Mouse (Mus musculus) myocyte (in vitro differentiated cells): ENCODE data around the gene Foxc2. TPM values are rescaled to one million over a fixed set of nuclear protein-coding genes. Genes with fewer than 3 reads are reported as not detected.
A peak's percentile ranks its signal among the peaks of the same experiment; 100 is the strongest.
"Not testable (repeated sequence)": the region's sequence is repeated elsewhere in the genome, so short reads cannot be mapped to it uniquely, and the experiment has no call there.

ENCODE experiments used
- H3K27me3 ChIP-seq: one replicate; pipeline ENCODE4 v1.6.1; 2011; ENCODE audit not compliant: control insufficient read depth, insufficient read depth, insufficient read length
- H3K36me3 ChIP-seq: one replicate; pipeline ENCODE4 v1.6.1; 2011; ENCODE audit not compliant: control insufficient read depth, insufficient read depth
- H3K4me2 ChIP-seq: one replicate; pipeline ENCODE4 v1.6.1; 2011; ENCODE audit warnings: low read depth, control low read depth
- H3K4me3 ChIP-seq: one replicate; pipeline ENCODE4 v1.5.1; 2011; ENCODE audit warnings: mild to moderate bottlenecking, control low read depth, moderate library complexity
- H3K79me2 ChIP-seq: one replicate; pipeline ENCODE4 v1.6.1; 2011; ENCODE audit not compliant: control insufficient read depth, insufficient read depth
- H3ac ChIP-seq: one replicate; pipeline ENCODE4 v1.6.1; 2011; ENCODE audit not compliant: control insufficient read depth, insufficient read length
- CEBPB ChIP-seq: IDR thresholded peaks from 2 replicates; pipeline ENCODE4 v1.6.1; 2011; ENCODE audit warnings: mild to moderate bottlenecking, moderate library complexity; ENCODE audit not compliant: poor library complexity, insufficient read depth, severe bottlenecking
- E2F4 ChIP-seq: IDR thresholded peaks from one replicate; pipeline ENCODE4 v1.6.1; 2011; ENCODE audit warnings: mild to moderate bottlenecking, control low read depth, moderate library complexity; ENCODE audit not compliant: insufficient read depth
- MAX ChIP-seq: IDR thresholded peaks from one replicate; pipeline ENCODE4 v1.6.1; 2011; ENCODE audit warnings: low read depth, mild to moderate bottlenecking, control low read depth
- MYOD1 ChIP-seq, 3 experiments: IDR thresholded peaks; one replicate each; pipeline ENCODE4 v1.6.1; 2011; ENCODE audit warnings: control low read depth in 2 of 3, low read depth in 2 of 3, mild to moderate bottlenecking in 2 of 3, moderate library complexity in 1 of 3; ENCODE audit not compliant: insufficient read length in 2 of 3, control insufficient read depth in 1 of 3
- MYOG ChIP-seq, 3 experiments: IDR thresholded peaks; one replicate each; pipeline ENCODE4 v1.6.1; 2011; ENCODE audit warnings: control low read depth in 2 of 3, low read depth in 2 of 3, mild to moderate bottlenecking in 2 of 3; ENCODE audit not compliant: insufficient read length in 2 of 3, control insufficient read depth in 1 of 3, insufficient read depth in 1 of 3
- POLR2A ChIP-seq: IDR thresholded peaks from one replicate; pipeline ENCODE4 v1.6.1; 2011; ENCODE audit warnings: low read depth, mild to moderate bottlenecking, control low read depth, moderate library complexity; ENCODE audit not compliant: insufficient read length
- POLR2AphosphoS2 ChIP-seq: IDR thresholded peaks from one replicate; pipeline ENCODE4 v1.6.1; 2011; ENCODE audit warnings: low read depth, control low read depth; ENCODE audit not compliant: insufficient read length
- REST ChIP-seq: IDR thresholded peaks from one replicate; pipeline ENCODE4 v1.6.1; 2011; ENCODE audit warnings: mild to moderate bottlenecking, control low read depth, moderate library complexity; ENCODE audit not compliant: insufficient read depth, insufficient read length
- SRF ChIP-seq: IDR thresholded peaks from one replicate; pipeline ENCODE4 v1.6.1; 2011; ENCODE audit warnings: low read depth; ENCODE audit not compliant: control insufficient read depth, insufficient read length
- TCF12 ChIP-seq: IDR thresholded peaks from one replicate; pipeline ENCODE4 v1.6.1; 2011; ENCODE audit warnings: mild to moderate bottlenecking, control low read depth; ENCODE audit not compliant: poor library complexity, insufficient read depth, severe bottlenecking
- TCF3 ChIP-seq: IDR thresholded peaks from one replicate; pipeline ENCODE4 v1.6.1; 2011; ENCODE audit warnings: low read depth, control low read depth; ENCODE audit not compliant: insufficient read length
- USF1 ChIP-seq: IDR thresholded peaks from one replicate; pipeline ENCODE4 v1.6.1; 2011; ENCODE audit warnings: low read depth, mild to moderate bottlenecking, control low read depth, moderate library complexity
- polyA plus RNA-seq: library from polyadenylated mRNA; unstranded; fragments of >200 nt; fragmentation: generic; extraction: Trizol; gene quantifications from one replicate; pipeline ENCODE4 v1.2.1, GENCODE M21; 2012; ENCODE audit warnings: missing spikeins

Foxc2 gene
- polyA plus RNA-seq, 1 experiment: 7.3 TPM

DNA sequence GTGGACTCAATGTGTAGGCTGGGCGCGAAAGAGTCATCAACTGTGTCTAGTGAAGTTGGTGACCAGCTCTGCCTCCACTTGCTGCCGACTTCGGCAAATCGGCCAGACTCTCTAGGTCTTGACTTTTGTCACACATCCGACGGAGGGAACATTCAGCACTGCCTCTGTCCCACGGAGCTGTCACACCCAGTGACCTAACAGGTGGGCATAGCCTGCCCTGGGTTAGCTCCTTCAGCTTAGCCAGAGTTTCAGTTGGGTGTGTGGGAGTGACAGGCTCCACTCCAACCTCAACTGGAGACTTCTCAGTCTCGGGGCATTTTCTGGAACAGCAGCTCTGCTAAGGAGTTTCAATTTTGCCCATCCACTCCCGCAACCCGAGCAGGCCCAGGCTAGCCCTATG, 18.5 kb downstream of the Foxc2 start:
- TF ChIP-seq POLR2AphosphoS2: no peak
- TF ChIP-seq MYOG (IDR thresholded peaks at IDR 0.05; ENCODE audit: control insufficient read depth in 1 of 3, insufficient read depth in 1 of 3, insufficient read length in 2 of 3, low read depth in 2 of 3): peak in 1 of 3 experiments; percentile 62
- TF ChIP-seq MYOD1 (IDR thresholded peaks at IDR 0.05; ENCODE audit: control insufficient read depth in 1 of 3, insufficient read length in 2 of 3, low read depth in 2 of 3): peak in 2 of 3 experiments; percentile 49 to 92
- TF ChIP-seq TCF12: no peak
- TF ChIP-seq SRF: no peak
- no peak for TF ChIP-seq TCF3
- TF ChIP-seq E2F4: no peak
- TF ChIP-seq REST: no peak
- TF ChIP-seq MAX: no peak
- no peak for TF ChIP-seq USF1
- H3ac ChIP-seq: no peak overlapping the region
- H3K36me3 ChIP-seq: no peaks in the 10 kb centered on the region
- peak overlapping the region; percentile 71 for H3K4me2 ChIP-seq
- no peaks in the 10 kb centered on the region for H3K79me2 ChIP-seq
- no peaks in the 10 kb centered on the region for H3K27me3 ChIP-seq
- no peak overlapping the region for H3K4me3 ChIP-seq

DNA sequence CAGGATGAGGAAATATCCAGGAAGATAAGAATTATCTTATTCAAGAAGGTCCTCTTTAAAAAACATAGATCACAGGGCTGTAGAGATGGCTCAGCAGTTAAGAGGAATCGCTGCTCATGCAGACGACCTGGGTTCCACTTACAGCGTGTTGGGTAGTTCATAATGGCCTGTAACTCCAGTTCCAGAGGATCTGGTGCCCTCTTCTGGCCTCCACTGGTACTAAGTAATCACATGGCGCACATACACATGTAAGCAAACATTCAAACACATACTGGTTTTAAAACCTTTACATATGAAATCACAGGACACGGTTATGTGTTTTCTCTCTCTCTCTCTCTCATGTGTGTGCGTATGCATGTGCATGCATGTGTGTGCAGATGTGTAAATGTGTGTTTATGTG, 20.9 kb downstream of the Foxc2 start:
- no peaks in the 10 kb centered on the region for H3K36me3 ChIP-seq
- no peaks in the 10 kb centered on the region for H3K27me3 ChIP-seq

DNA sequence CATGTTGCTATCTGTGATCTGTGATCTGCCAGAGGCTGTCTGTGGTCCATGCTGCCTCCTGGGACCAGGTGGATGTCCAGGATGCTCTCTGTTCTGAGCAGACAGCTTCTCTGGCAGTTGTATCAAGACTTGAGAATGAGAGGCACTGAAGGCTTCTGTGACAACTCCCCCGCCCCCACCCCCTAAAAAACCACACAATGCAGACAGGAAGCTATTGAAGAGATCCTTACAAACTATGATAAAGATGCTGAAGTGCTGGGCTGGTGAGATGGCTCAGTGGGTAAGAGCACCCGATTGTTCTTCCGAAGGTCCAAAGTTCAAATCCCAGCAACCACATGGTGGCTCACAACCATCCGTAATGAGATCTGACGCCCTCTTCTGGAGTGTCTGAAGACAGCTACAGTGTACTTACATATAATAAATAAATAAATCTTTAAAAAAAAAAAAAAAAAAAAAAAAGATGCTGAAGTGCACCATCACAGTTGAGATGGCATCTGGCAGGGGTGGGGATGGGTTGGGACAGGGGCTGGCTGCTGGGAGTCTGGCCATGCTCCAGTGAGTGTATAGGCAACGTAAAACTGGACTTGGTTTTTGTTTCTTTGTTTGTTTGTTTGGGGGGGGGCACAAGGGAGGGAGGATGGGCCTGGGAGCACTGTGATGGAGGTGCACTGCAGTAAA, 29.6 kb downstream of the Foxc2 start:
- not testable (repeated sequence) for H3K36me3 ChIP-seq

More for the DNA sequence above, 20.9 kb downstream of the Foxc2 start:
- Histone ChIP-seq H3K4me2 (no peak overlapping the region), H3K4me3 (no peak overlapping the region), H3K79me2 (no peaks in the 10 kb centered on the region), H3ac (no peak overlapping the region)
- no peak for TF ChIP-seq MAX
- no peak for TF ChIP-seq TCF12
- no peak for TF ChIP-seq MYOG (IDR thresholded peaks at IDR 0.05; ENCODE audit: control insufficient read depth in 1 of 3, insufficient read depth in 1 of 3, insufficient read length in 2 of 3, low read depth in 2 of 3)
- no peak for TF ChIP-seq USF1
- no peak for TF ChIP-seq MYOD1 (IDR thresholded peaks at IDR 0.05; ENCODE audit: control insufficient read depth in 1 of 3, insufficient read length in 2 of 3, low read depth in 2 of 3)
- no peak for TF ChIP-seq POLR2AphosphoS2
- no peak for TF ChIP-seq POLR2A
- no peak for TF ChIP-seq SRF
- TF ChIP-seq TCF3: no peak
- TF ChIP-seq E2F4: no peak
- no peak for TF ChIP-seq REST
- no peak for TF ChIP-seq CEBPB

DNA sequence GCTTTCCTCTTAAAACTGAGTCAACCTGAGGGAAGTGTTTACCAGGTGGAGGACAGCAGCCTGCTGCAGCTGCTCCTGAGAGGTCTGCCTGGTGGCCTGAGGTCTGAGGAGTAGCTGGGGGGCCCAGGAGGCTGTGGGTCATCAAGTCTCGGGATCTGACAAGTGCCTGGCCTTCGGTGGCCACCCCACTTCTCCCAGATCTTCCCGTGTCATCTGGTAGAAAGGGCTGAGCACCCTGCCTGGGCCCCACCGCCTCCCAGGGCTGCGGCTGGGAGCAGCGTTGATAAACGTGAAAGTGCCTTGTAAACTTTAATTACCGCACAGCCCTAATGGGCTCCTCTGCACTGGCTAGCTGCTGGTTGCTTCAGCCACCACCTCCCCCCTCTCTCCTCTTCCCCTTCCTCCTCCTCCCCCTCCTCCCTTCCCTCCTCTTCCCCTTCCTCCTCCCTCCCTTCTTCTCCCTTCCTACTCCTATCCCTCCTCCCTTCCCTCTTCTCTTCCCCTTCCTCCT, 32.7 kb downstream of the Foxc2 start:
- Histone ChIP-seq H3K4me3 (no peak overlapping the region), H3K36me3 (no peaks in the 10 kb centered on the region), H3K4me2 (no peak overlapping the region), H3K79me2 (no peaks in the 10 kb centered on the region), H3ac (no peak overlapping the region), H3K27me3 (no peaks in the 10 kb centered on the region)
- TF ChIP-seq POLR2AphosphoS2: no peak
- TF ChIP-seq E2F4: no peak
- no peak for TF ChIP-seq TCF3
- no peak for TF ChIP-seq USF1

More for the DNA sequence above, 29.6 kb downstream of the Foxc2 start:
- not testable (repeated sequence) for H3ac ChIP-seq, H3K4me2 ChIP-seq, H3K4me3 ChIP-seq, H3K79me2 ChIP-seq, H3K27me3 ChIP-seq

DNA sequence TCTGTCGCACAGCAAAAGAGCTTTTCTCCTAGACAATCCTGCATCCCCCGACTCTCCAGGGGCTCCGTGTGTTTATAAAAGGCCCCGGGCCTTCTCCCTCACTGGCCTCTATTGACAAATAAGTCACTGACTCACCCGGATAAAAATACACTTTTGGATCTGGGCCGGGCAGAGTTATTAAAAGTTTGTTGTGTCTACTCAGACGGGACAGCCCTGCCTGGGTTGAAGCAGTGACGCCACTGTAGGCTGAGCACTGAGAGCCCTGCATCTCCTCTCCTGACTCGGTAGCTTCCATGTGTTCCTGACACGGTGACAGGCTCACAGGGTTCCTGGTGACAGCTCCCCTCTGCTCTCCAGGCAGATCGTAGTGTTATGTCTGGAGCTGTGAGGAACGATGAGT, 36.4 kb downstream of the Foxc2 start:
- H3K4me3 ChIP-seq: no peak overlapping the region
- H3K36me3 ChIP-seq: no peaks in the 10 kb centered on the region
- H3K4me2 ChIP-seq: peak overlapping the region; percentile 51
- no peaks in the 10 kb centered on the region for H3K79me2 ChIP-seq
- H3K27me3 ChIP-seq: no peaks in the 10 kb centered on the region
- no peak for TF ChIP-seq POLR2A
- TF ChIP-seq TCF3: no peak
- no peak for TF ChIP-seq E2F4
- no peak for TF ChIP-seq POLR2AphosphoS2
- no peak for TF ChIP-seq MYOG (IDR thresholded peaks at IDR 0.05; ENCODE audit: control insufficient read depth in 1 of 3, insufficient read depth in 1 of 3, insufficient read length in 2 of 3, low read depth in 2 of 3)
- TF ChIP-seq USF1: no peak
- no peak overlapping the region for H3ac ChIP-seq
